Mouse (Mus musculus) spleen, postnatal 10 days (tissue): Measurements from ENCODE around the gene Fbxo8.

Experiments used
- DNase-seq, 2 experiments: peaks; one replicate each; pipeline ENCODE4 v3.0.0; 2021 to 2022; ENCODE audit warnings: low spot score in 2 of 2

Fbxo8 gene

GRCm38 (mm10) chr8:56611736-56612135 is 60.8 kb downstream of the Fbxo8 start:
- no peak for DNase-seq

- DNase-seq = no peak
Observed at GRCm38 (mm10) chr8:56614235-56614634, 63.3 kb downstream of the Fbxo8 start.

GRCm38 (mm10) chr8:56615005-56615404 is 64.1 kb downstream of the Fbxo8 start:
- peak in 1 of 2 experiments; percentile 32 for DNase-seq

- peak; percentile 20 to 67 for DNase-seq
Observed at GRCm38 (mm10) chr8:56616260-56616659, 65.4 kb downstream of the Fbxo8 start.

- no peak for DNase-seq
Observed at GRCm38 (mm10) chr8:56617271-56617670, 66.4 kb downstream of the Fbxo8 start.

GRCm38 (mm10) chr8:56619056-56619455 is 68.2 kb downstream of the Fbxo8 start:
- DNase-seq = no peak

GRCm38 (mm10) chr8:56619571-56619970 is 68.7 kb downstream of the Fbxo8 start:
- DNase-seq = no peak

- no peak for DNase-seq
Observed at GRCm38 (mm10) chr8:56620691-56621090, 69.8 kb downstream of the Fbxo8 start.

GRCm38 (mm10) chr8:56621093-56621492 is 70.2 kb downstream of the Fbxo8 start:
- DNase-seq = no peak

- DNase-seq = no peak
Observed at GRCm38 (mm10) chr8:56622470-56623024, 71.7 kb downstream of the Fbxo8 start.

- no peak for DNase-seq
Observed at GRCm38 (mm10) chr8:56623346-56623745, 72.5 kb downstream of the Fbxo8 start.

GRCm38 (mm10) chr8:56629160-56629559 is 78.3 kb downstream of the Fbxo8 start:
- DNase-seq = no peak

- DNase-seq = no peak
Observed at GRCm38 (mm10) chr8:56639277-56639676, 88.4 kb downstream of the Fbxo8 start.
